In genomic region chr17:31808082-31808875, GRCm38 (mm10) we compare ENCODE assay signal across 9 mouse cellular contexts. TPM values are rescaled to one million over a fixed set of nuclear protein-coding genes. Genes with fewer than 3 reads are reported as not detected.
A peak's percentile ranks its signal among the peaks of the same experiment; 100 is the strongest.
DNase-seq lines count a peak whose midpoint lies in the region; ATAC-seq and TF ChIP-seq lines count a peak whose summit lies in the region.
"Had no signal": no experiment of that assay in that cellular context is flagged by ENCODE, and none has a peak within 500 bp of the region (broad histone marks: within the 10 kb centered on the region; RNA-seq: fewer than 3 reads in every experiment).

No protein-coding gene starts in this region.

- H3K27ac ChIP-seq in lung, embryonic 16.5 days (ENCODE audit: low read length), result no peak overlapping the region
- no peak overlapping the region for H3K27ac ChIP-seq in stomach, embryonic 16.5 days (ENCODE audit: low read length)
- H3K27ac ChIP-seq in midbrain, embryonic 14.5 days (replicated peaks; ENCODE audit: low read depth, low read length), result no peak overlapping the region

- H3K36me3 ChIP-seq in lung, embryonic 16.5 days (ENCODE audit: control insufficient read depth, insufficient read depth, low read length), result no peaks in the 10 kb centered on the region
- no peaks in the 10 kb centered on the region for H3K36me3 ChIP-seq in stomach, embryonic 16.5 days (ENCODE audit: control insufficient read depth, insufficient read depth, low read length)
- H3K36me3 ChIP-seq in midbrain, embryonic 14.5 days (ENCODE audit: control insufficient read depth, insufficient read depth, low read length), result no peaks in the 10 kb centered on the region
- H3K36me3 ChIP-seq: neural tube, embryonic 13.5 days had no signal

- H3K4me2 ChIP-seq in lung, embryonic 16.5 days (ENCODE audit: low read depth, low read length), result no peak overlapping the region
- no peak overlapping the region for H3K4me2 ChIP-seq in stomach, embryonic 16.5 days (ENCODE audit: low read depth, low read length)
- no peak overlapping the region for H3K4me2 ChIP-seq in midbrain, embryonic 14.5 days (ENCODE audit: low read length)
- H3K4me2 ChIP-seq: lung, embryonic 14.5 days; neural tube, embryonic 13.5 days had no signal

- no peak for DNase-seq in lung, adult 2 months
- DNase-seq in ZHBTc4 (ENCODE audit: low read depth, low spot score), result peak; percentile 99
- DNase-seq in kidney, adult 8-10 months, result peak; percentile 35 to 38
- DNase-seq in gastrocnemius, adult 8-10 months (ENCODE audit: low spot score in 2 of 2), result no peak
- no peak for DNase-seq in midbrain, embryonic 14.5 days
- DNase-seq: lung, embryonic 14.5 days had no signal

- no peaks in the 10 kb centered on the region for H3K27me3 ChIP-seq in lung, embryonic 16.5 days (ENCODE audit: control insufficient read depth, insufficient read depth, low read depth, low read length)
- H3K27me3 ChIP-seq in stomach, embryonic 16.5 days (ENCODE audit: control insufficient read depth, insufficient read depth, low read length), result no peaks in the 10 kb centered on the region
- no peaks in the 10 kb centered on the region for H3K27me3 ChIP-seq in midbrain, embryonic 14.5 days (ENCODE audit: control insufficient read depth, insufficient read depth, low read length)
- H3K27me3 ChIP-seq: neural tube, embryonic 13.5 days had no signal

- H3K4me1 ChIP-seq in lung, embryonic 16.5 days (replicated peaks; ENCODE audit: control insufficient read depth, insufficient read depth, low read length), result peaks cover 14% of the 10 kb centered on the region
- H3K4me1 ChIP-seq in lung, adult 2 months (ENCODE audit: control insufficient read depth, insufficient read depth, low read length), result no peaks in the 10 kb centered on the region
- H3K4me1 ChIP-seq in stomach, embryonic 16.5 days (ENCODE audit: control insufficient read depth, insufficient read depth, low read length), result 0 out of 2 replicates have a peak, but pooled peaks cover 5% of the 10 kb centered on the region
- peaks cover 4% of the 10 kb centered on the region; the same call in 1 of the 2 replicates for H3K4me1 ChIP-seq in midbrain, embryonic 14.5 days (ENCODE audit: control insufficient read depth, insufficient read depth, low read length)

- WGBS in lung, embryonic 16.5 days, result 42% methylated on average over 10 of the region's 10 CpGs
- 58% methylated on average over 10 of the region's 10 CpGs for WGBS in lung, adult 2 months
- WGBS in stomach, embryonic 16.5 days, result 55% methylated on average over 10 of the region's 10 CpGs
- 63% methylated on average over 10 of the region's 10 CpGs for WGBS in midbrain, embryonic 14.5 days

- H3K9ac ChIP-seq in lung, embryonic 16.5 days (ENCODE audit: low read length), result no peak overlapping the region
- H3K9ac ChIP-seq in stomach, embryonic 16.5 days (ENCODE audit: low read length), result 0 out of 2 replicates have a peak overlapping the region, but pooled peaks have one; percentile 6
- no peak overlapping the region for H3K9ac ChIP-seq in midbrain, embryonic 14.5 days (replicated peaks; ENCODE audit: low read length)
- H3K9ac ChIP-seq: lung, embryonic 14.5 days; neural tube, embryonic 13.5 days had no signal

- H3K4me3 ChIP-seq in lung, embryonic 16.5 days (ENCODE audit: low read length), result no peak overlapping the region
- H3K4me3 ChIP-seq in lung, adult 2 months (replicated peaks; ENCODE audit: extremely low read depth, low read depth, low read length), result no peak overlapping the region
- no peak overlapping the region for H3K4me3 ChIP-seq in stomach, embryonic 16.5 days (replicated peaks; ENCODE audit: low read length)
- no peak overlapping the region for H3K4me3 ChIP-seq in midbrain, embryonic 14.5 days (replicated peaks; ENCODE audit: low read depth, low read length)
- H3K4me3 ChIP-seq: neural tube, embryonic 13.5 days had no signal

- H3K9me3 ChIP-seq in lung, embryonic 16.5 days (ENCODE audit: control insufficient read depth, low read length), result no peaks in the 10 kb centered on the region
- no peaks in the 10 kb centered on the region for H3K9me3 ChIP-seq in stomach, embryonic 16.5 days (replicated peaks; ENCODE audit: control insufficient read depth, low read length)
- H3K9me3 ChIP-seq in midbrain, embryonic 14.5 days (ENCODE audit: control insufficient read depth, low read length), result no peaks in the 10 kb centered on the region
- H3K9me3 ChIP-seq: neural tube, embryonic 13.5 days had no signal

- TF ChIP-seq CTCF in lung, adult 2 months (IDR thresholded peaks at IDR 0.05; ENCODE audit: insufficient read depth, low read length), result no peak

- ATAC-seq in lung, embryonic 16.5 days (ENCODE audit: low read depth), result peak; percentile 35; the same call in 1 of the 2 replicates
- ATAC-seq in stomach, embryonic 16.5 days (ENCODE audit: insufficient read depth, low FRiP score), result peak; percentile 45; the same call in 1 of the 2 replicates
- ATAC-seq in midbrain, embryonic 14.5 days (ENCODE audit: low FRiP score, low TSS enrichment), result no peak

- TF ChIP-seq POLR2A in lung, adult 2 months (IDR thresholded peaks at IDR 0.05; ENCODE audit: borderline replicate concordance, extremely low read depth, low read depth, low read length), result no peak

RNA-seq across cellular contexts. Expression of gene Sik1, which starts 47.3 kb away (rescaled TPM):
- 32.7 and 33.0 TPM in 2 replicates for polyA plus RNA-seq in lung, embryonic 16.5 days (2015; fragmentation: Nextera tagmentation; extraction: Ambion mirVana)
- polyA plus RNA-seq in lung, adult 2 months (2012; rRNA removed), result 60.5 and 87.9 TPM in 2 replicates
- 18.4 and 20.2 TPM in 2 replicates for polyA plus RNA-seq in stomach, embryonic 16.5 days (2015; fragmentation: Nextera tagmentation; extraction: Ambion mirVana)
- total RNA-seq in gastrocnemius, adult 8-10 months (2022), result 10 to 100 TPM in 2 of 4 experiments, 1 to 10 TPM in 2; 7.8 to 22.8 (median 13.9) TPM
- 15.3 and 19.3 TPM in 2 replicates for polyA plus RNA-seq in midbrain, embryonic 14.5 days (2014; fragmentation: Nextera tagmentation; extraction: Ambion mirVana)

Comparison
In these comparisons a context has a peak if more than half of its experiments do, and no peak if none do; other contexts are left out.
1. DNase-seq: peak in ZHBTc4 (single experiment) and kidney, adult 8-10 months (2 of 2); none in lung, adult 2 months (single experiment), gastrocnemius, adult 8-10 months (0 of 2) and midbrain, embryonic 14.5 days (single experiment).